Mouse (Mus musculus) brain, adult 2 months (tissue): Measurements from ENCODE around the gene Rbfox2.

Experiments
- DNase-seq: peaks from one replicate; pipeline ENCODE4 v3.0.0; 2011; ENCODE audit warnings: low read depth, low spot score

Gene Rbfox2

GRCm38 (mm10) chr15:77192154-77192935 is 114.5 kb downstream of the Rbfox2 start:
- peak; percentile 86 for DNase-seq

GRCm38 (mm10) chr15:77186096-77186495 is 120.7 kb downstream of the Rbfox2 start:
- DNase-seq = no peak

- no peak for DNase-seq
Measured at GRCm38 (mm10) chr15:77185614-77186013, 121.2 kb downstream of the Rbfox2 start.

GRCm38 (mm10) chr15:77182800-77183199 is 124.0 kb downstream of the Rbfox2 start:
- peak; percentile 56 for DNase-seq

GRCm38 (mm10) chr15:77174018-77174417 is 132.8 kb downstream of the Rbfox2 start:
- DNase-seq = no peak

GRCm38 (mm10) chr15:77172414-77172813 is 134.4 kb downstream of the Rbfox2 start:
- DNase-seq = no peak

GRCm38 (mm10) chr15:77168781-77169180 is 138.0 kb downstream of the Rbfox2 start:
- peak; percentile 60 for DNase-seq

- no peak for DNase-seq
Measured at GRCm38 (mm10) chr15:77166225-77166732, 140.5 kb downstream of the Rbfox2 start.

GRCm38 (mm10) chr15:77163336-77163735 is 143.5 kb downstream of the Rbfox2 start:
- DNase-seq = peak; percentile 49

- no peak for DNase-seq
Measured at GRCm38 (mm10) chr15:77162931-77163330, 143.9 kb downstream of the Rbfox2 start.

GRCm38 (mm10) chr15:77161382-77161781 is 145.4 kb downstream of the Rbfox2 start:
- no peak for DNase-seq

GRCm38 (mm10) chr15:77160848-77161247 is 146.0 kb downstream of the Rbfox2 start:
- no peak for DNase-seq

GRCm38 (mm10) chr15:77156525-77156924 is 150.3 kb downstream of the Rbfox2 start:
- DNase-seq = peak; percentile 77

- DNase-seq = peak; percentile 60
Measured at GRCm38 (mm10) chr15:77154248-77154785, 152.5 kb downstream of the Rbfox2 start.

GRCm38 (mm10) chr15:77153625-77154024 is 153.2 kb downstream of the Rbfox2 start:
- peak; percentile 95 for DNase-seq

GRCm38 (mm10) chr15:77153088-77153546 is 153.7 kb downstream of the Rbfox2 start:
- DNase-seq = peak; percentile 79

- peak; percentile 88 for DNase-seq
Measured at GRCm38 (mm10) chr15:77152336-77153087, 154.3 kb downstream of the Rbfox2 start.

- DNase-seq = peak; percentile 45
Measured at GRCm38 (mm10) chr15:77151816-77152215, 155.0 kb downstream of the Rbfox2 start.

GRCm38 (mm10) chr15:77151178-77151577 is 155.6 kb downstream of the Rbfox2 start:
- peak; percentile 39 for DNase-seq

GRCm38 (mm10) chr15:77150424-77150841 is 156.4 kb downstream of the Rbfox2 start:
- peak; percentile 77 for DNase-seq

- DNase-seq = peak; percentile 80
Measured at GRCm38 (mm10) chr15:77150000-77150399, 156.8 kb downstream of the Rbfox2 start.

GRCm38 (mm10) chr15:77149551-77149950 is 157.3 kb downstream of the Rbfox2 start:
- DNase-seq = no peak
